Mouse (Mus musculus) hindbrain, embryonic 14.5 days (tissue): ENCODE results near the gene Prkg2. TPM values are rescaled to one million over a fixed set of nuclear protein-coding genes. Genes with fewer than 3 reads are reported as not detected.
A peak's percentile ranks its signal among the peaks of the same experiment; 100 is the strongest.

ENCODE experiments used
- ATAC-seq: fragments of 200-750 bp; cut with Nextera tagmentation; 2 replicates; pipeline ENCODE4 v1.8.0; 2017; ENCODE audit warnings: moderate number of reproducible peaks, mild to moderate bottlenecking, moderate TSS enrichment, moderate library complexity; ENCODE audit not compliant: low FRiP score
- DNase-seq: peaks from one replicate; pipeline ENCODE4 v3.0.0-alpha.2; 2015; ENCODE audit warnings: low spot score
- H3K27ac ChIP-seq: fragments of 300-500 bp; sonication (generic); 2 replicates; pipeline ENCODE4 v1.5.1; 2014; ENCODE audit warnings: mild to moderate bottlenecking, moderate library complexity
- H3K27me3 ChIP-seq: fragments of 300-500 bp; sonication (generic); 2 replicates; pipeline ENCODE4 v1.6.1; 2014; ENCODE audit warnings: mild to moderate bottlenecking, low read length, mixed read lengths; ENCODE audit not compliant: control insufficient read depth, insufficient read depth
- H3K36me3 ChIP-seq: fragments of 300-500 bp; sonication (generic); replicated peaks from 2 replicates; pipeline ENCODE4 v1.6.1; 2014; ENCODE audit not compliant: control insufficient read depth, insufficient read depth
- H3K4me1 ChIP-seq: fragments of 300-500 bp; sonication (generic); replicated peaks from 2 replicates; pipeline ENCODE4 v1.6.1; 2014; ENCODE audit warnings: antibody characterized with exemption, low read length, mixed read lengths; ENCODE audit not compliant: control insufficient read depth, insufficient read depth
- H3K4me2 ChIP-seq: fragments of 300-500 bp; sonication (generic); replicated peaks from 2 replicates; pipeline ENCODE4 v1.6.1; 2014; ENCODE audit warnings: mild to moderate bottlenecking, moderate library complexity
- H3K4me3 ChIP-seq: fragments of 300-500 bp; sonication (generic); replicated peaks from 2 replicates; pipeline ENCODE4 v1.5.1; 2014; ENCODE audit warnings: mild to moderate bottlenecking, low read length
- H3K9ac ChIP-seq: fragments of 300-500 bp; sonication (generic); 2 replicates; pipeline ENCODE4 v1.6.1; 2014
- H3K9me3 ChIP-seq: fragments of 300-500 bp; sonication (generic); 2 replicates; pipeline ENCODE4 v1.6.1; 2016; ENCODE audit warnings: low read length; ENCODE audit not compliant: control insufficient read depth
- WGBS: fragments of 180-500 bp; shearing (Covaris S2); extraction: QIAGEN DNeasy Blood & Tissue Kit; methylation state at CpG from one replicate; pipeline ENCODE4 v1.1.7; 2014; 5-methylcytosine and 5-hydroxymethylcytosine counted together
- polyA plus RNA-seq: library from polyadenylated mRNA; unstranded; fragments of >200 nt; fragmentation: Nextera tagmentation; extraction: Ambion mirVana; gene quantifications from 2 replicates; pipeline ENCODE4 v1.2.1, GENCODE M21; 2014

Gene Prkg2
- polyA plus RNA-seq: 1.4 and 1.5 TPM in 2 replicates

DNA sequence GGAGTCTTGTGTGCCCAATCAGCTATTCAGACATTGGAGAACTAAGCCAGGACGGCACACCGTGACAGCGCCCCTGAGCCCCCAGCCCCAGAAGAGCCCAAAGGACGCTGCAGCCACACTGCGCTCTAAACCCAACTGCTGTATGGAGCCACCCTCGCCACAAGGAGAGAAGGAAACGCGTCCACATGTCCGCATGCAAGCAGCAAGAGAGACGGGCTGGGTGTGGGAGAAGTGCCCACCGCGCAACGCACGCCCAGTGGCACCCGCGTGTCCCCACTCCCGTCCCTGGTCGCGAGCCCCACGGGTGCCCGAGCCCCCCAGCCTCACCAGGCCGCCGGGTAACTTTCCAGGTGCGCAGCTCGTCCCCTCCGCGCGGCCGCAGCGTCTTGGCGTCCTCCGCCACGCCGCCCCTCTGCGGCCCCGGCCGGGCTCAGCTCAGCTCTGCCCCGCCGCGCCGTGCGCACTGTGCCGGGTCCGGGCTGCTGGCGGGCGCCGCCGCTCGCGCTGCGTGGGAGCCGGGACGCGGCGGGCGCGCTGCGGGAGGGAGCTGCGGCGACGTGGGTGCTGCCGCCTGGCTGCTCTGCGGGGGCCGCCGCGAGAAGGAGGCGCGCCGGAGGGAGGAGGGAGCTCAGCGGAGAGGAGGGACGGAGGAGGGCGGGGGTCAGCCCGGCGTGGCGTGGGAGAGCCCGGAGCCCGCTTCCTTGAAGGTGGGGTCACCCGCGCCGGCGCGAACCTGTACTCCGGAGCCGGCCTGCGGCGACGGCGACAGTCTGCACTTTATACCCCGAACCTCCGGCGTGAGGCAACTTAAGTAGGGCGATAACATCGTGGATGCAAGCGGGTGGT is at the start of gene Prkg2:
TSS of gene Prkg2 (minus strand) at position 756 of the 846 bp plus-strand sequence.
- Histone ChIP-seq H3K4me1 (peaks cover 10% of the 10 kb centered on the region; the same call in 1 of the 2 replicates), H3K36me3 (no peaks in the 10 kb centered on the region), H3K4me2 (peak within 1 kb of the TSS; percentile 99), H3K4me3 (peak within 1 kb of the TSS; percentile 66), H3K9me3 (no peaks in the 10 kb centered on the region), H3K9ac (peak within 1 kb of the TSS; percentile 70), H3K27ac (no peak within 1 kb of the TSS; the same call in 1 of the 2 replicates), H3K27me3 (peaks cover 29% of the 10 kb centered on the region)
- 2% methylated on average over 76 of the region's 94 CpGs for WGBS
- ATAC-seq (peak; percentile 75), DNase-seq (peak; percentile 40)

DNA sequence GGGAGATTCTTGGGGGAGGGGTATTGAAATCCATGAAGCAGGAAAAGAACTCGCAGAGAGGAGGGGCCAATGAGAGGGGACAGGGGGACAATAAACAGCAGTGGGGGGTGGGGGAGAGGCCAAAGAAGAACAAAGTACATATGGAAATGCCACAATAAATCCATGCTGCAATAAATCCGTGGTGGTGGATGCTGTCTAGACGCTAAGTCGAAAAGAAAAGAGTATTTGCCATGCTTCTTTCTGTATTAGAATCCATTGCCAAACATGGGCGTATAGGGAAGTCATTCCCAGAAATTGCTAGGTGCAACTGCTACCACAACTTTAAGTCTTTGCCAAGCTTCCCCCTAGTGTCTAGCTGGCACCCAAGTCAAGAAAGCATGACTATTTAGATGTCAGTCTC is 46.8 kb upstream of the Prkg2 start:
- no peak for ATAC-seq
- 12% methylated on average over 5 of the region's 5 CpGs for WGBS

DNA sequence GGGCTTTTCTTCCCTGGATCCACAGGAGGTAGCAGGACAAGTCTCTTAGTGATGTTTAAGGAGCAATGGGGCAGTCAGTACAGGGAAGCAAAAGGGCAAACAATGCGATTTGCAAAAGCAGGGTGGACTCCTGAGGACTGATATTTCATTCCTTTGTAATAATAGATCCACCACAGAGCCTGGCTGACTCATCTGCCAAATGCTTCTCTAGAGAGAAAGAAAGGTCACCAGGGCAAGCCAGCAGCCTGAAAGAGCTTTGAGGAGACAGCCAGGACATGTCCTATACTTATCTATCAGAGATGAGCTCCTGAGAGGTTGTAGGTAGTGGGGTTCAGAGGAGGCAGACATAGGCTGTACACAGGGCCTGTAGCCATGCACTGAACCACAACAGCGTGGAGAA is 41.2 kb upstream of the Prkg2 start:
- no peak for ATAC-seq
- H3K4me3 ChIP-seq: no peak overlapping the region
- no peak for DNase-seq
- 31% methylated on average over 2 of the region's 2 CpGs for WGBS
- H3K4me2 ChIP-seq: no peak overlapping the region
- H3K9ac ChIP-seq: no peak overlapping the region
- H3K9me3 ChIP-seq: no peaks in the 10 kb centered on the region
- H3K27me3 ChIP-seq: no peaks in the 10 kb centered on the region
- no peak overlapping the region for H3K27ac ChIP-seq
- H3K36me3 ChIP-seq: no peaks in the 10 kb centered on the region
- H3K4me1 ChIP-seq: no peaks in the 10 kb centered on the region

More for the DNA sequence above, 46.8 kb upstream of the Prkg2 start:
- no peak overlapping the region for H3K4me3 ChIP-seq
- H3K9me3 ChIP-seq: no peaks in the 10 kb centered on the region
- H3K27ac ChIP-seq: no peak overlapping the region
- no peak for DNase-seq
- H3K9ac ChIP-seq: no peak overlapping the region
- H3K4me1 ChIP-seq: no peaks in the 10 kb centered on the region
- H3K27me3 ChIP-seq: no peaks in the 10 kb centered on the region
- H3K4me2 ChIP-seq: no peak overlapping the region
- H3K36me3 ChIP-seq: no peaks in the 10 kb centered on the region

DNA sequence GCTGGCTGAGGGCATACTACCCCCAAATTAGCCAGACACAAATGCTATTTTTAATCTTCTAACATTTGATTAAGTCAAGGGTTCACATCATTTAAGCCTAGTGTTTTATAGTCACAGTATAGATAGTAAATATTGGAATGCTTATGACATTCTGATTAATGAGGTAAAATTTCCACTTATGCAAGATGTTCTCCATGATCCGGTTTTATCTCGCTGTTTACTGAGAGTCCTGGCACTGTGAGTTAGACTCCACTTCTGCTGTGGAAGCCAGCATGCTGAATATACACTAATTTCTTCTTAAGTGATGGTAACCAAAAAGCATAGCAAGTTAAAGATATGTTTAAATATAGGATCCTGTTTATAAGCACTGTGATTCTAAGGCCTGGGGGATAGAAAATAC is 31.2 kb upstream of the Prkg2 start:
- no peak for DNase-seq
- H3K9ac ChIP-seq: no peak overlapping the region
- H3K4me1 ChIP-seq: no peaks in the 10 kb centered on the region
- no peaks in the 10 kb centered on the region for H3K27me3 ChIP-seq
- WGBS: 88% methylated on average over 2 of the region's 2 CpGs
- H3K9me3 ChIP-seq: no peaks in the 10 kb centered on the region
- H3K36me3 ChIP-seq: no peaks in the 10 kb centered on the region
- no peak overlapping the region for H3K27ac ChIP-seq
- H3K4me3 ChIP-seq: no peak overlapping the region
- no peak for ATAC-seq
- no peak overlapping the region for H3K4me2 ChIP-seq

DNA sequence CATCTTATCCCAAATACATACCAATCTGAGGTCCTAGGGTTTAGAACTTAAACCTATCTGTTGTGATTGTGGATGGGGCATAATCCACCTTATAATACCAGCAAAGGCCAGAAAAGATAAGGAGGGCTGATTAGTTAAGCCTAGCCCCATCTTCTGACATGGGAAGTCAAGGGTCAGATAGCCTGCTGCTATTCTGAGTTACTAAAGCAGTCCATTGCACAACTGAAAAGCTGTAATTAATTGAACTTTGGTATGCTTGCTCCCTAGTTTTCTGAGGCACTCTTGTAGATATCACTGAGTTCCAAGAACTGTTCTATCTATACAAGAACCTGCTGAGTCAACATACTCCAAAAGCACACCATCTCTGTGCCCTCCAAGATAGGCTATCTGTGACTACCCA is 25.4 kb upstream of the Prkg2 start:
- no peaks in the 10 kb centered on the region for H3K27me3 ChIP-seq
- no peak overlapping the region for H3K4me3 ChIP-seq
- no peaks in the 10 kb centered on the region for H3K36me3 ChIP-seq
- H3K4me1 ChIP-seq: no peaks in the 10 kb centered on the region
- DNase-seq (no peak), ATAC-seq (no peak)
- H3K27ac ChIP-seq: no peak overlapping the region
- no peak overlapping the region for H3K4me2 ChIP-seq
- H3K9me3 ChIP-seq: 0 out of 2 replicates have a peak, but pooled peaks cover 4% of the 10 kb centered on the region
- H3K9ac ChIP-seq: no peak overlapping the region

DNA sequence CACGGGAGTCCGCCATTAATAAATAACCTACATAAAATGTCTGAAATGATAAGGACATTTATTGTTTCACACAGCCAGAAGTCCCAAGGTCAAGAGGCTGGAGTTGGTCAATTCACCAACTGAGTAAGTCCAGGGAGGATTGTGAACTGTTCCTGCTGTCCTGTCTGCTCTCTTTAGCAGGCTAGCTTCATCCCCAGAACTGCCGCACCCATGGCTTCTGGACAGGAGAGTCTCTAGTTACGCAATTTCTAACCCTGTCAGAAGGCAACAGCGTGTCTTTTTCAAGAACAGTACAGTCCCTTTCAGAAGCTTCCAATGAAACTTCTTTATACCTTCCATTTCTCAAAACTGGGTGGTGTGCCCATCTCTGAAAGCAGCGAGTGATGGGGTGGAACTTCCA is 1.9 kb upstream of the Prkg2 start:
- 96% methylated on average over 6 of the region's 6 CpGs for WGBS
- Histone ChIP-seq H3K27ac (no peak overlapping the region), H3K4me2 (no peak overlapping the region), H3K36me3 (no peaks in the 10 kb centered on the region), H3K4me3 (no peak overlapping the region), H3K9ac (no peak overlapping the region), H3K4me1 (peaks cover 10% of the 10 kb centered on the region; the same call in 1 of the 2 replicates), H3K9me3 (no peaks in the 10 kb centered on the region), H3K27me3 (peaks cover 29% of the 10 kb centered on the region)
- DNase-seq (no peak), ATAC-seq (no peak)

DNA sequence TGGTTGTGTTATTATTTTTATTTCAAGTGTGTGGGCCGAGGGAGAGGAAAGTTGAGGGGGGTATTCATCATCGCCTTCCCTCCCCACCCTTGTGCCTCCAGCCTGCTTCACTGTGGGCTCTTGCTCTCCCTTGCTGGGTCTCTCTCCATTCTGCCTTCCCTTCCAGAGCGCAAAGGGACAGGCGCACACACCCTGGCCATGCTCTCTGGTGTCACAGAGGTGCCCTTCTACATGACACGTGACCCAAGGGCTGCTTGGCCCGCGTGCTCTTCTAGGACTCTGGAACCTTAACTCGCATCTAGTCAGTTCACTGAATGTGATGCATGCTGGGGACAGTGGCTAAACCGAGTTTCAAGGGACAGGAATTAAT is 276 bp upstream of the Prkg2 start:
- H3K9ac ChIP-seq: peak overlapping the region; percentile 70
- peaks cover 29% of the 10 kb centered on the region for H3K27me3 ChIP-seq
- DNase-seq (no peak), ATAC-seq (peak; percentile 69)
- no peaks in the 10 kb centered on the region for H3K36me3 ChIP-seq
- H3K4me1 ChIP-seq: peaks cover 10% of the 10 kb centered on the region; the same call in 1 of the 2 replicates
- 9% methylated on average over 9 of the region's 9 CpGs for WGBS
- peak overlapping the region; percentile 66 for H3K4me3 ChIP-seq
- H3K4me2 ChIP-seq: peak overlapping the region; percentile 99
- H3K27ac ChIP-seq: no peak overlapping the region
- no peaks in the 10 kb centered on the region for H3K9me3 ChIP-seq

DNA sequence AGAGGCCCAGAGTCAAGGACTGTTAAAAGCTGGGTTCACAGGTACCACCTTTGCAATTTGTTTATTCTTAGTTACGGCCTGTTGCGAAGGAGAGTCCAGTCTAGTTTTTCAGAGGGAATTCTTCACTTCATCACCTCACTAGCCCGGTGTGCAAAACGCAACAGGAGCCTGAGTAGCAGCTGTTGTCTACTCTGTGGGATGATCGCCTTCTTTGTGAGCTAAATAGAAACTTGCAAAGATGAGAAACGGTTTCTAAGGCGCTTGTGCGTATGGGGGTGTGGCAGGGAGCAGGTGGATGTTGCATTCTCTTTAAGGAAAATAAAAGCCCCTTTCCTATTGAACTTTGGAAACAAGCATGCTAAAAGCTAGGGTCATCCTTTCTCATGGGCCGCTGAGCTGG is 1.2 kb downstream of the Prkg2 start:
- H3K27me3 ChIP-seq: peaks cover 29% of the 10 kb centered on the region
- no peaks in the 10 kb centered on the region for H3K9me3 ChIP-seq
- H3K4me2 ChIP-seq: peak overlapping the region; percentile 99
- ATAC-seq (no peak), DNase-seq (no peak)
- 41% methylated on average over 9 of the region's 9 CpGs for WGBS
- H3K4me3 ChIP-seq: peak overlapping the region; percentile 66
- H3K4me1 ChIP-seq: peaks cover 10% of the 10 kb centered on the region; the same call in 1 of the 2 replicates
- no peaks in the 10 kb centered on the region for H3K36me3 ChIP-seq
- H3K27ac ChIP-seq: no peak overlapping the region
- H3K9ac ChIP-seq: peak overlapping the region; percentile 70; the same call in 1 of the 2 replicates

DNA sequence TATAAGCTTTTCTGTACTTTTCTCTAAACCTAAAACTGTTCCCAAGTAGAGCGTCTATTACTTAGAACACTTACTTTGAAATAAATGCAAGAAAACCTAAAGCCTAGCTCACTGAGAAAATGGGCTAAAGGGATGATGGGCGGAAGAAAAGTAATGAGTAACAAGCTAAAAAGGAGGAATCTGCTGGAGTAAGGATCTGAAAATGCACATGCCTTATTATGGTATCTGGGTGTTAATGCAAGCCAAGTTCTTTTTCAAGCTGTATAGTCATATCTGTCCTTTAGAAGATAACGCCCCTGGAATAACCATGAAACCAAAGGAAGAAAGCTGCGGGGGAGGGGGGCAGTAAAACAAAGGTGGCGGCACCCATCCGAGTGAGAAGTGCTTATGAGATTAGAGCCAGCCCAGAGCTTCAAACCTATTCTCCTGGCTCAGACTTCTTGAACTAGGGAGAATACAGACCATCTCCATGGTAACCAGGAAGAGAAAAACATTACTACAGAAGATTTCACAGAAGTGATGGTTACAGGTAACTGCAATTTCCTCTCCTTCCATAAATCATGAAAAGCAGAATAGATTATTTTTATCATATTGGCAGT is 5.5 kb downstream of the Prkg2 start:
- no peak overlapping the region for H3K9ac ChIP-seq
- H3K4me3 ChIP-seq: no peak overlapping the region
- no peaks in the 10 kb centered on the region for H3K9me3 ChIP-seq
- H3K4me2 ChIP-seq: no peak overlapping the region
- ATAC-seq (no peak), DNase-seq (no peak)
- H3K4me1 ChIP-seq: peaks cover 10% of the 10 kb centered on the region; the same call in 1 of the 2 replicates
- H3K36me3 ChIP-seq: no peaks in the 10 kb centered on the region
- no peak overlapping the region for H3K27ac ChIP-seq
- H3K27me3 ChIP-seq: peaks cover 17% of the 10 kb centered on the region
- 67% methylated on average over 6 of the region's 6 CpGs for WGBS
